ENCODE assay signal across 17 mouse cellular contexts in genomic region chr2:141582933-141583332, GRCm38 (mm10).
DNase-seq lines count a peak whose midpoint lies in the region; ATAC-seq lines count a peak whose summit lies in the region.
"Had no signal": no experiment of that assay in that cellular context is flagged by ENCODE, and none has a peak within 500 bp of the region (broad histone marks: within the 10 kb centered on the region; RNA-seq: fewer than 3 reads in every experiment).

No protein-coding gene starts in this region.

- peaks cover 6% of the 10 kb centered on the region for H3K4me1 ChIP-seq in hindbrain, embryonic 10.5 days (replicated peaks)
- peaks cover 2% of the 10 kb centered on the region; the same call in 1 of the 2 replicates for H3K4me1 ChIP-seq in hindbrain, embryonic 12.5 days
- no peaks in the 10 kb centered on the region for H3K4me1 ChIP-seq in neural tube, embryonic 15.5 days
- H3K4me1 ChIP-seq in embryonic facial prominence, embryonic 10.5 days = no peaks in the 10 kb centered on the region; the same call in 1 of the 2 replicates
- H3K4me1 ChIP-seq: embryonic facial prominence, embryonic 12.5 days had no signal

- 32% methylated on average over 4 of the region's 4 CpGs for WGBS in hindbrain, embryonic 10.5 days
- 32% methylated on average over 4 of the region's 4 CpGs for WGBS in hindbrain, embryonic 12.5 days
- 15% methylated on average over 4 of the region's 4 CpGs for WGBS in neural tube, embryonic 15.5 days
- 32% methylated on average over 4 of the region's 4 CpGs for WGBS in embryonic facial prominence, embryonic 10.5 days

- peak overlapping the region; percentile 53; the same call in 1 of the 2 replicates for H3K27ac ChIP-seq in hindbrain, embryonic 10.5 days
- H3K27ac ChIP-seq in hindbrain, embryonic 12.5 days = no peak overlapping the region
- no peak overlapping the region for H3K27ac ChIP-seq in neural tube, embryonic 15.5 days (replicated peaks)
- peak overlapping the region; percentile 48; the same call in 1 of the 2 replicates for H3K27ac ChIP-seq in embryonic facial prominence, embryonic 10.5 days (replicated peaks)
- H3K27ac ChIP-seq: embryonic facial prominence, embryonic 12.5 days; left cerebral cortex, adult 2 months; liver, embryonic 14.5 days; macrophage had no signal

- peak; percentile 5 for DNase-seq in hindbrain, embryonic 10.5 days (ENCODE audit: low spot score)
- DNase-seq in neural tube, embryonic 10.5 days (ENCODE audit: extremely low spot score, low spot score) = peak; percentile 20
- DNase-seq in embryonic facial prominence, embryonic 10.5 days (ENCODE audit: low spot score) = no peak
- peak; percentile 8 for DNase-seq in yolk sac, embryonic 10.5 days (ENCODE audit: low spot score)
- no peak for DNase-seq in B cell, adult 2 months
- DNase-seq in heart, postnatal 10 days = no peak
- DNase-seq: kidney, postnatal 14 days; retina, postnatal 1 day had no signal

- H3K9ac ChIP-seq in hindbrain, embryonic 12.5 days = no peak overlapping the region
- no peak overlapping the region for H3K9ac ChIP-seq in neural tube, embryonic 15.5 days (replicated peaks)
- H3K9ac ChIP-seq: embryonic facial prominence, embryonic 12.5 days; heart, embryonic 12.5 days; liver, embryonic 14.5 days had no signal

- intact Hi-C loops in heart, postnatal 10 days (cut with DNase I) = no loop called here

- no peak for ATAC-seq in hindbrain, embryonic 12.5 days (ENCODE audit: low FRiP score)
- ATAC-seq in neural tube, embryonic 15.5 days (ENCODE audit: low FRiP score) = no peak; the same call in 1 of the 2 replicates
- ATAC-seq: forebrain, embryonic 14.5 days had no signal

- H3K9me3 ChIP-seq in hindbrain, embryonic 10.5 days = no peaks in the 10 kb centered on the region
- no peaks in the 10 kb centered on the region for H3K9me3 ChIP-seq in hindbrain, embryonic 12.5 days (replicated peaks)
- no peaks in the 10 kb centered on the region for H3K9me3 ChIP-seq in neural tube, embryonic 15.5 days (replicated peaks)
- no peaks in the 10 kb centered on the region for H3K9me3 ChIP-seq in embryonic facial prominence, embryonic 10.5 days
- H3K9me3 ChIP-seq: embryonic facial prominence, embryonic 12.5 days; heart, embryonic 12.5 days had no signal

- no peak overlapping the region for H3K4me2 ChIP-seq in hindbrain, embryonic 12.5 days (replicated peaks)
- H3K4me2 ChIP-seq in neural tube, embryonic 15.5 days = no peak overlapping the region
- H3K4me2 ChIP-seq: embryonic facial prominence, embryonic 12.5 days; heart, embryonic 12.5 days had no signal

- no peak overlapping the region for H3K4me3 ChIP-seq in hindbrain, embryonic 10.5 days
- no peak overlapping the region for H3K4me3 ChIP-seq in hindbrain, embryonic 12.5 days
- no peak overlapping the region for H3K4me3 ChIP-seq in neural tube, embryonic 15.5 days (replicated peaks)
- no peak overlapping the region for H3K4me3 ChIP-seq in embryonic facial prominence, embryonic 10.5 days
- H3K4me3 ChIP-seq: embryonic facial prominence, embryonic 12.5 days; heart, embryonic 12.5 days; left cerebral cortex, adult 2 months had no signal

- no peaks in the 10 kb centered on the region for H3K36me3 ChIP-seq in hindbrain, embryonic 10.5 days
- no peaks in the 10 kb centered on the region for H3K36me3 ChIP-seq in hindbrain, embryonic 12.5 days
- no peaks in the 10 kb centered on the region for H3K36me3 ChIP-seq in neural tube, embryonic 15.5 days
- H3K36me3 ChIP-seq in embryonic facial prominence, embryonic 10.5 days (replicated peaks) = no peaks in the 10 kb centered on the region
- H3K36me3 ChIP-seq: embryonic facial prominence, embryonic 12.5 days; G1E; heart, embryonic 12.5 days had no signal

- no peaks in the 10 kb centered on the region for H3K27me3 ChIP-seq in hindbrain, embryonic 10.5 days (ENCODE audit: insufficient read depth, poor library complexity, severe bottlenecking)
- H3K27me3 ChIP-seq in hindbrain, embryonic 12.5 days = no peaks in the 10 kb centered on the region
- no peaks in the 10 kb centered on the region for H3K27me3 ChIP-seq in neural tube, embryonic 15.5 days (replicated peaks)
- H3K27me3 ChIP-seq in embryonic facial prominence, embryonic 10.5 days (replicated peaks; ENCODE audit: low read depth, poor library complexity, severe bottlenecking) = no peaks in the 10 kb centered on the region
- H3K27me3 ChIP-seq: embryonic facial prominence, embryonic 12.5 days; heart, embryonic 12.5 days had no signal

Comparison
In these comparisons a context has a peak if more than half of its experiments do, and no peak if none do; other contexts are left out.
1. H3K27ac ChIP-seq: peak in hindbrain, embryonic 10.5 days (single experiment) and embryonic facial prominence, embryonic 10.5 days (single experiment); none in hindbrain, embryonic 12.5 days (single experiment) and neural tube, embryonic 15.5 days (single experiment).
2. DNase-seq: peak in hindbrain, embryonic 10.5 days (single experiment), neural tube, embryonic 10.5 days (single experiment) and yolk sac, embryonic 10.5 days (single experiment); none in embryonic facial prominence, embryonic 10.5 days (single experiment), B cell, adult 2 months (0 of 2) and heart, postnatal 10 days (0 of 2).